Mouse (Mus musculus): Measurements from ENCODE around the gene Ftsj1. TPM values are rescaled to one million over a fixed set of nuclear protein-coding genes. Genes with fewer than 3 reads are reported as not detected.

Gene Ftsj1
- 16.3 TPM for polyA plus RNA-seq (2014; fragmentation: Illumina TruSeq; extraction: RNeasy Lipid Tissue Mini Kit (QIAGEN cat#74804))

GRCm38 (mm10) chrX:8252334-8253285 lies at the start of gene Ftsj1:
Gene Ftsj1 (minus strand): TSS chrX:8252406.

GRCm38 (mm10) chrX:8271083-8271820 lies 19.0 kb upstream of the Ftsj1 start, which contains the start of gene Slc38a5:
Gene Slc38a5 (plus strand): TSS chrX:8271133.

GRCm38 (mm10) chrX:8206015-8206693 lies 46.1 kb downstream of the Ftsj1 start, which contains the start of gene Porcn:
Gene Porcn (minus strand): TSS chrX:8206525.

GRCm38 (mm10) chrX:8193419-8193723 lies 58.8 kb downstream of the Ftsj1 start, which contains the start of gene Ebp:
Gene Ebp (minus strand): TSS chrX:8193512.

Other genes starting within 250 kb of the Ftsj1 start
- gene Glod5, start 233.9 kb downstream of the Ftsj1 start, polyA plus RNA-seq (2014; fragmentation: Illumina TruSeq; extraction: RNeasy Lipid Tissue Mini Kit (QIAGEN cat#74804)) = not detected
- gene Suv39h1, start 177.6 kb downstream of the Ftsj1 start, polyA plus RNA-seq (2014; fragmentation: Illumina TruSeq; extraction: RNeasy Lipid Tissue Mini Kit (QIAGEN cat#74804)) = 18.8 TPM
- 0.63 TPM for gene Was, start 161.9 kb downstream of the Ftsj1 start, polyA plus RNA-seq (2014; fragmentation: Illumina TruSeq; extraction: RNeasy Lipid Tissue Mini Kit (QIAGEN cat#74804))
- 47.5 TPM for gene Wdr13, start 119.5 kb downstream of the Ftsj1 start, polyA plus RNA-seq (2014; fragmentation: Illumina TruSeq; extraction: RNeasy Lipid Tissue Mini Kit (QIAGEN cat#74804))
- 978 TPM for gene Rbm3, start 106.5 kb downstream of the Ftsj1 start, polyA plus RNA-seq (2014; fragmentation: Illumina TruSeq; extraction: RNeasy Lipid Tissue Mini Kit (QIAGEN cat#74804))
- not detected for gene Tbc1d25, start 76.2 kb downstream of the Ftsj1 start, polyA plus RNA-seq (2014; fragmentation: Illumina TruSeq; extraction: RNeasy Lipid Tissue Mini Kit (QIAGEN cat#74804))
- gene Ebp, start 58.9 kb downstream of the Ftsj1 start, polyA plus RNA-seq (2014; fragmentation: Illumina TruSeq; extraction: RNeasy Lipid Tissue Mini Kit (QIAGEN cat#74804)) = 13.7 TPM
- gene Porcn, start 45.9 kb downstream of the Ftsj1 start, polyA plus RNA-seq (2014; fragmentation: Illumina TruSeq; extraction: RNeasy Lipid Tissue Mini Kit (QIAGEN cat#74804)) = 2.8 TPM
- 22.9 TPM for gene Slc38a5, start 18.7 kb upstream of the Ftsj1 start, polyA plus RNA-seq (2014; fragmentation: Illumina TruSeq; extraction: RNeasy Lipid Tissue Mini Kit (QIAGEN cat#74804))
- not detected for gene Ssxb10, start 75.0 kb upstream of the Ftsj1 start, polyA plus RNA-seq (2014; fragmentation: Illumina TruSeq; extraction: RNeasy Lipid Tissue Mini Kit (QIAGEN cat#74804))
- gene Ssxb9, start 114.6 kb upstream of the Ftsj1 start, polyA plus RNA-seq (2014; fragmentation: Illumina TruSeq; extraction: RNeasy Lipid Tissue Mini Kit (QIAGEN cat#74804)) = not detected
- not detected for gene Ssxb1, start 160.9 kb upstream of the Ftsj1 start, polyA plus RNA-seq (2014; fragmentation: Illumina TruSeq; extraction: RNeasy Lipid Tissue Mini Kit (QIAGEN cat#74804))
- not detected for gene Ssxb2, start 209.3 kb upstream of the Ftsj1 start, polyA plus RNA-seq (2014; fragmentation: Illumina TruSeq; extraction: RNeasy Lipid Tissue Mini Kit (QIAGEN cat#74804))

All from ovary, adult 10 weeks (tissue).